Mouse (Mus musculus) MEL (cell line): Measurements from ENCODE around the gene Galns.

Experiments used
- CTCF ChIP-seq, 3 experiments: IDR thresholded peaks in 2 of 3; conservative IDR thresholded peaks in 1 of 3; 2 replicates each; pipeline ENCODE4 v1.5.1; 2011 to 2012; ENCODE audit warnings: low read length in 3 of 3, low read depth in 2 of 3, mild to moderate bottlenecking in 2 of 3, improper control_type of control experiment in 1 of 3, inconsistent platforms in 1 of 3, mixed read lengths in 1 of 3, moderate library complexity in 1 of 3; ENCODE audit not compliant: control insufficient read depth in 1 of 3, insufficient read depth in 1 of 3, poor library complexity in 1 of 3, severe bottlenecking in 1 of 3
- EP300 ChIP-seq, 2 experiments: IDR thresholded peaks; 2 replicates each; pipeline ENCODE4 v1.6.1; 2011; ENCODE audit warnings: improper control_type of control experiment in 2 of 2, low read length in 2 of 2, low read depth in 1 of 2, mild to moderate bottlenecking in 1 of 2
- MAFK ChIP-seq: IDR thresholded peaks from 2 replicates; pipeline ENCODE4 v1.6.1; 2011; ENCODE audit warnings: low read depth, mild to moderate bottlenecking, low read length, improper control_type of control experiment, borderline replicate concordance
- MEF2A ChIP-seq: IDR thresholded peaks from 2 replicates; pipeline ENCODE4 v1.6.1; 2014; ENCODE audit warnings: low read depth, mild to moderate bottlenecking, inconsistent platforms, low read length, improper control_type of control experiment; ENCODE audit not compliant: poor library complexity, insufficient replicate concordance, severe bottlenecking; ENCODE audit errors: extremely low read depth
- POLR2A ChIP-seq, 2 experiments: IDR thresholded peaks; 2 replicates each; pipeline ENCODE4 v1.6.1; 2011 to 2012; ENCODE audit warnings: low read length in 2 of 2, mild to moderate bottlenecking in 2 of 2, control low read depth in 1 of 2, improper control_type of control experiment in 1 of 2, low read depth in 1 of 2, moderate library complexity in 1 of 2; ENCODE audit not compliant: control insufficient read depth in 1 of 2, insufficient read depth in 1 of 2, poor library complexity in 1 of 2
- POLR2AphosphoS2 ChIP-seq: IDR thresholded peaks from 2 replicates; pipeline ENCODE4 v1.6.1; 2011; ENCODE audit warnings: low read length, improper control_type of control experiment
- TCF12 ChIP-seq: IDR thresholded peaks from 2 replicates; pipeline ENCODE4 v1.6.1; 2014; ENCODE audit warnings: low read depth, mild to moderate bottlenecking, inconsistent platforms, low read length, improper control_type of control experiment, moderate library complexity
- USF1 ChIP-seq: IDR thresholded peaks from 2 replicates; pipeline ENCODE4 v1.6.1; 2014; ENCODE audit warnings: low read depth, mild to moderate bottlenecking, inconsistent platforms, low read length, improper control_type of control experiment, moderate library complexity
- USF2 ChIP-seq, 2 experiments: IDR thresholded peaks; 2 replicates each; pipeline ENCODE4 v1.6.1; 2011 to 2012; ENCODE audit warnings: improper control_type of control experiment in 2 of 2, low read length in 2 of 2, borderline replicate concordance in 1 of 2, inconsistent platforms in 1 of 2, low read depth in 1 of 2, mild to moderate bottlenecking in 1 of 2; ENCODE audit not compliant: insufficient read depth in 1 of 2
- ZKSCAN1 ChIP-seq: IDR thresholded peaks from 2 replicates; pipeline ENCODE4 v1.6.1; 2012; ENCODE audit warnings: low read depth, mild to moderate bottlenecking, inconsistent platforms, low read length, improper control_type of control experiment, moderate library complexity

DNA sequence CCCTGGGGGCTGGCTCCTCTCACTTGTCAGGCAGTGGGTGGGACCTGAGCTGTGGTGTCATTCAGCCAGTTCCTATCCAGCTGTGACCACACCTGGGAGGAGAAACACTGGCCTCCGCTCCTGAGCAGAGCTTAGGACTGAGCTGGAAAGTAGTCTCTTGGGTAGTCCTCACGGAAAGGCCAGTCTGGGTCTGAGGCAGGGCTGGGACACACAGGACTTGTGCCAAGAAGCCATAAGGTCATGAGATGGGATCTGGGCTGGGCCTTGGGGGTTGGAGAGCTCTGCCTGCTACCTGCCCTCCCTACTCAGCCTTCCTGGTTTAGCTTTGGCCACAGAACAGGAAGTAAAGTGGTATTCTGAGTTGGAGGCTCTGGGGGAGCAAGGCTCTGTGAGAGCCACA, 15.6 kb upstream of the Galns start:
- TF ChIP-seq TCF12 = no peak
- no peak for TF ChIP-seq CTCF (IDR thresholded peaks at IDR 0.05 in 2 of 3, conservative IDR thresholded peaks at IDR 0.05 in 1 of 3; ENCODE audit: control insufficient read depth in 1 of 3, insufficient read depth in 1 of 3, low read depth in 2 of 3, low read length in 3 of 3, poor library complexity in 1 of 3, severe bottlenecking in 1 of 3)
- TF ChIP-seq EP300 (IDR thresholded peaks at IDR 0.05; ENCODE audit: low read depth in 1 of 2, low read length in 2 of 2) = no peak
- TF ChIP-seq ZKSCAN1 = no peak
- TF ChIP-seq POLR2AphosphoS2 = no peak
- no peak for TF ChIP-seq USF2 (IDR thresholded peaks at IDR 0.05; ENCODE audit: borderline replicate concordance in 1 of 2, insufficient read depth in 1 of 2, low read depth in 1 of 2, low read length in 2 of 2)
- TF ChIP-seq POLR2A (IDR thresholded peaks at IDR 0.05; ENCODE audit: control insufficient read depth in 1 of 2, insufficient read depth in 1 of 2, low read depth in 1 of 2, low read length in 2 of 2, poor library complexity in 1 of 2) = no peak
- TF ChIP-seq USF1 = no peak
- TF ChIP-seq MEF2A = no peak
- TF ChIP-seq MAFK = no peak
